18 mouse cellular contexts compared by ENCODE assay signal in the genomic region with DNA sequence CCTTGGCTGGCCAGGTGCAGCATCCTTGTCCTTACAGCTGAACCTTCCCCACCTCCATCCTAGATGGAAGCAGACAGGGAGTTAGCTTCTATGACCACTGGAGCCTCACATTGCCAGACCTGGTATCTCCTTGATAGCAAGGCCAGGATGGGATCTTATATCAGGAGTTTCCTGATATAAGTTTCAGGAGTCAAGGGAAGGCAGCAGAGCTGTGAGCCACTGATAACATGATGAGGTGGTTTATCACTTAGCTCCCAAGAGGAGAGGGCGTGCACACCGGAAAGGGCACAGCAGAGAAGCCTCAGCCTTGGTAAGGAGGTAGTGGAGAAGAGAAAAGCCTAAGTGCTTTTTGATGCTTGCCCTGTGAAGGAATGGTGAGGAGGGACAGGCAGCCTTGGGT.
DNase-seq lines count a peak whose midpoint lies in the region; ATAC-seq and TF ChIP-seq lines count a peak whose summit lies in the region.
"Had no signal": no experiment of that assay in that cellular context is flagged by ENCODE, and none has a peak within 500 bp of the region (broad histone marks: within the 10 kb centered on the region; RNA-seq: fewer than 3 reads in every experiment).

No protein-coding gene starts in this region.

- H3K27ac ChIP-seq in heart, embryonic 12.5 days (ENCODE audit: poor library complexity, severe bottlenecking): no peak overlapping the region
- peak overlapping the region; percentile 91 for H3K27ac ChIP-seq in liver, embryonic 12.5 days
- H3K27ac ChIP-seq: embryonic facial prominence, embryonic 15.5 days; forebrain, embryonic 15.5 days; gastrocnemius, adult 2 months; neural tube, embryonic 12.5 days had no signal

- H3K9me3 ChIP-seq in heart, embryonic 12.5 days (replicated peaks): no peaks in the 10 kb centered on the region
- H3K9me3 ChIP-seq in G1E (replicated peaks): no peaks in the 10 kb centered on the region
- no peaks in the 10 kb centered on the region for H3K9me3 ChIP-seq in liver, embryonic 12.5 days (replicated peaks)
- H3K9me3 ChIP-seq: embryonic facial prominence, embryonic 15.5 days; forebrain, embryonic 15.5 days; neural tube, embryonic 12.5 days had no signal

- 30% methylated on average over 2 of the region's 2 CpGs for WGBS in heart, embryonic 12.5 days
- 16% methylated on average over 2 of the region's 2 CpGs for whole genome bisulfite sequencing in liver, embryonic 12.5 days (ENCODE audit: insufficient replicate concordance)

- no peaks in the 10 kb centered on the region for H3K36me3 ChIP-seq in heart, embryonic 12.5 days
- no peaks in the 10 kb centered on the region for H3K36me3 ChIP-seq in G1E (replicated peaks)
- no peaks in the 10 kb centered on the region for H3K36me3 ChIP-seq in liver, embryonic 12.5 days
- H3K36me3 ChIP-seq: embryonic facial prominence, embryonic 15.5 days; forebrain, embryonic 15.5 days; neural tube, embryonic 12.5 days had no signal

- TF ChIP-seq CTCF in G1E (IDR thresholded peaks at IDR 0.05; ENCODE audit: low read depth, low read length): no peak

- peaks cover 57% of the 10 kb centered on the region for H3K4me1 ChIP-seq in heart, embryonic 12.5 days (replicated peaks)
- 0 out of 2 replicates have a peak, but pooled peaks cover 2% of the 10 kb centered on the region for H3K4me1 ChIP-seq in G1E (ENCODE audit: insufficient read depth, low read depth, low read length)
- H3K4me1 ChIP-seq in liver, embryonic 12.5 days: peaks cover 61% of the 10 kb centered on the region

- peak; percentile 40; the same call in 1 of the 2 replicates for ATAC-seq in heart, embryonic 12.5 days (ENCODE audit: insufficient number of reproducible peaks, low FRiP score)
- ATAC-seq in G1E (ENCODE audit: extremely low read depth, insufficient number of reproducible peaks, low FRiP score, poor library complexity, severe bottlenecking): peak; percentile 34
- peak; percentile 97 for ATAC-seq in liver, embryonic 12.5 days
- no peak for ATAC-seq in granulocyte monocyte progenitor cell, adult 5-6 weeks (replicated peaks; ENCODE audit: poor library complexity, severe bottlenecking)
- ATAC-seq: forebrain, embryonic 15.5 days had no signal

- H3K27me3 ChIP-seq in heart, embryonic 12.5 days (replicated peaks): no peaks in the 10 kb centered on the region
- 0 out of 2 replicates have a peak, but pooled peaks cover 7% of the 10 kb centered on the region for H3K27me3 ChIP-seq in G1E (ENCODE audit: insufficient read depth, low read length)
- H3K27me3 ChIP-seq in liver, embryonic 12.5 days (replicated peaks): peaks cover 5% of the 10 kb centered on the region; the same call in 1 of the 2 replicates
- H3K27me3 ChIP-seq: embryonic facial prominence, embryonic 15.5 days; forebrain, embryonic 15.5 days; neural tube, embryonic 12.5 days had no signal

- H3K4me2 ChIP-seq in heart, embryonic 12.5 days: no peak overlapping the region
- H3K4me2 ChIP-seq in liver, embryonic 12.5 days: peak overlapping the region; percentile 61
- H3K4me2 ChIP-seq: embryonic facial prominence, embryonic 15.5 days; forebrain, embryonic 15.5 days; midbrain, embryonic 11.5 days; neural tube, embryonic 12.5 days had no signal

- no peak overlapping the region for H3K9ac ChIP-seq in heart, embryonic 12.5 days
- H3K9ac ChIP-seq in liver, embryonic 12.5 days: peak overlapping the region; percentile 66
- H3K9ac ChIP-seq: embryonic facial prominence, embryonic 15.5 days; forebrain, embryonic 15.5 days; neural tube, embryonic 12.5 days had no signal

- H3K4me3 ChIP-seq in heart, embryonic 12.5 days: no peak overlapping the region
- H3K4me3 ChIP-seq in G1E (ENCODE audit: low read depth, low read length): no peak overlapping the region
- H3K4me3 ChIP-seq in liver, embryonic 12.5 days: peak overlapping the region; percentile 26
- H3K4me3 ChIP-seq: embryonic facial prominence, embryonic 15.5 days; forebrain, embryonic 15.5 days; gastrocnemius, adult 2 months; neural tube, embryonic 12.5 days had no signal

- DNase-seq in heart, adult 18-20 months: no peak
- DNase-seq in G1E (ENCODE audit: low spot score): no peak
- peak; percentile 76 for DNase-seq in c-Kit-positive CD71-positive TER-119-positive erythroid progenitor cells, embryonic 14.5 days (ENCODE audit: low spot score)
- no peak for DNase-seq in B cell, adult 2 months
- DNase-seq in urinary bladder, adult 18-20 months (ENCODE audit: low spot score in 2 of 2): no peak
- DNase-seq: adrenal gland, postnatal 36 days; cerebellum, postnatal 10 days; embryo, embryonic 11 days; gastrocnemius, adult 2 months; layer of hippocampus, postnatal 36 days; right cerebral cortex, postnatal 4 days had no signal
